Mouse (Mus musculus) testis, adult 2 months (tissue): ENCODE data around the gene Bicdl2.

ENCODE experiments used
- CTCF ChIP-seq: fragments of 200-500 bp; IDR thresholded peaks from 2 replicates; pipeline ENCODE4 v1.5.1; 2012; ENCODE audit warnings: low read depth, mild to moderate bottlenecking, inconsistent platforms, low read length, moderate library complexity; ENCODE audit not compliant: control insufficient read depth, insufficient read depth, insufficient replicate concordance
- POLR2A ChIP-seq: fragments of 200-500 bp; IDR thresholded peaks from 2 replicates; pipeline ENCODE4 v1.6.1; 2012; ENCODE audit warnings: low read depth, mild to moderate bottlenecking, inconsistent platforms, low read length, moderate library complexity; ENCODE audit not compliant: control insufficient read depth

DNA sequence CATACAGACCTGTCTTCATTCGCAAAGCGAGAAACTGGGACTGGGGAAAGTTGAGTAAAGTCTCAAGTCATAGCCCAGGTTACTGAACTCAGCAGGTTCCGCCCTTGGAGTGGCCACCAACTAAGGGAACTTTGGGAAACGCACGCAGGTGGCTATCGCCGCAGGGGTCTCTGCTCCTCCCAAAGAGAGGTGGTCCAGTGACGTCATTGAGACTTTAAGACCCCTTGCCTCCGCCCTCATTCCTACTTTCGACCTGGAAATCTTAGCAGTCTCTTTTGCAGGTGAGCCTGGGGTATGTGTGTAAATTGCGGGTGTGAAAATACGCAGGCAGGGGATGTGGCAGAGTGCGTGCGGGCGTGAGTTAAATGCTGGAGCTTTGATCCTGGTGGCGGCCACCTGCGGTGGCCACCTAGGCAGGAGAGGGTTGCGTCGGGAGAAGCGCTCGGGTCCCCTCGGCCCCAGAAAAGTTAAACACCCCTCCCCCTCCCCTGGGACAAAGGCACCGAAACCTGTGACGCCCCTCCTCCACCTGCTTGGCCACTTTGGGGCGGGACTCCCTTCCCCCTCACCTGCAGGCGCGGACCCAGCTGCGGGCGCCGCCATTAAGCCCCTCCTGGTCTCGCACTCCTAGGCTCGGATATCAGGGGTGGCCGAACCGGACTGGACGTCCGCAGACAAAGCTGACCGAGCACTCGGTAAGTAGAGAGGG lies 19.0 kb downstream of the Bicdl2 start, which contains the start of gene Cldn6:
- no peak for TF ChIP-seq POLR2A
- no peak for TF ChIP-seq CTCF
